Mouse (Mus musculus): ENCODE data around the gene Vav3. TPM values are rescaled to one million over a fixed set of nuclear protein-coding genes. Genes with fewer than 3 reads are reported as not detected.

Vav3 gene
- polyA plus RNA-seq, 1 experiment from 2014 or later: 3.3 TPM

DNA sequence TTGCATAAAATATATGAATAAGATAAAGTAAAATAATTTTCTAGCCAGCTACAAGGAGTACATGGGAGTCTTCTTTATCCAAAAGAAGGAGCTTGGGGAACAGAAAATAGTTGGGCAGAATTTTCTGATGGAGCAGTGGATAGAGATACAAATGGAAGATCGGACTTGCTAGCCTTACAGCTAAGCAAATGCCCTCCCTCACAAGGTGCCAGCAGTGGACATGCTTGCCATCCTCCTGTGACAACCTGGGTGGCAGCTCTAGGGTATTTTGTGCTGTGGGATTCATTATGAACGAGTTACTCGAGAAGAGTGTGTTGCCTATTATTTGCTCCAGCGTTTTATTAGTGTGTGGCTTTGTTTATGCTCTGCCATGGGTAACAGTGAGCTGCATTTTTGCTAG is 37.8 kb downstream of the Vav3 start:
- Histone ChIP-seq H3K9me3 (ENCODE audit: control insufficient read depth, low read length) (no peaks in the 10 kb centered on the region), H3K36me3 (ENCODE audit: control insufficient read depth, insufficient read depth, low read length) (no peaks in the 10 kb centered on the region), H3K27ac (replicated peaks; ENCODE audit: low read depth, low read length) (no peak overlapping the region), H3K4me3 (ENCODE audit: low read depth, low read length) (no peak overlapping the region), H3K9ac (ENCODE audit: low read length) (no peak overlapping the region), H3K4me2 (ENCODE audit: low read depth, severe bottlenecking) (no peak overlapping the region), H3K4me1 (ENCODE audit: control insufficient read depth, insufficient read depth, low read length) (no peaks in the 10 kb centered on the region), H3K27me3 (ENCODE audit: control insufficient read depth, insufficient read depth, low read length) (no peaks in the 10 kb centered on the region)
- WGBS: 64% methylated on average over 4 of the region's 4 CpGs
- no peak for ATAC-seq (ENCODE audit: insufficient number of reproducible peaks, low FRiP score, low TSS enrichment, low read depth)
- DNase-seq (ENCODE audit: low spot score): no peak

DNA sequence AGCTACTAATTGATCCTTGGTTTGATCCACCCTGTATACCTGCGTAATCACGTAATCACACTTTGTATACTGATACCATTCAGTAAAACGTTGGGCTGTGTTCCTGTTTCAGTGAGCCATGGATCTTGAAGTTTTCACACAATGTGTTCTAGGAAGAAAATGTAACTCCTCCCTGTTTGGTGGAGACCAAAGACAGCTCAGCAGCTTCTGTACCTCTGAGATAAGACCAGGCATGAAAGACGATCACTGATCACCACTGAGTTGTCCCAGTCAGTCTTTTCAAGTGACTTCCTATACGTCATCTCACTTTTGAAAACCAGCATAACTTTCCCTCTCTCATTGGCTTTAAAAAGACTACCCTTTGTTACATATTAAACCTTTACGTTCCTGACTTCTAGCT is 38.2 kb downstream of the Vav3 start:
- DNase-seq (ENCODE audit: low spot score) (no peak), ATAC-seq (ENCODE audit: insufficient number of reproducible peaks, low FRiP score, low TSS enrichment, low read depth) (no peak)
- Histone ChIP-seq H3K4me1 (ENCODE audit: control insufficient read depth, insufficient read depth, low read length) (no peaks in the 10 kb centered on the region), H3K4me3 (ENCODE audit: low read depth, low read length) (no peak overlapping the region), H3K4me2 (ENCODE audit: low read depth, severe bottlenecking) (no peak overlapping the region), H3K27ac (replicated peaks; ENCODE audit: low read depth, low read length) (no peak overlapping the region), H3K9me3 (ENCODE audit: control insufficient read depth, low read length) (no peaks in the 10 kb centered on the region), H3K9ac (ENCODE audit: low read length) (no peak overlapping the region), H3K27me3 (ENCODE audit: control insufficient read depth, insufficient read depth, low read length) (no peaks in the 10 kb centered on the region), H3K36me3 (ENCODE audit: control insufficient read depth, insufficient read depth, low read length) (no peaks in the 10 kb centered on the region)
- 84% methylated on average over 6 of the region's 6 CpGs for WGBS

DNA sequence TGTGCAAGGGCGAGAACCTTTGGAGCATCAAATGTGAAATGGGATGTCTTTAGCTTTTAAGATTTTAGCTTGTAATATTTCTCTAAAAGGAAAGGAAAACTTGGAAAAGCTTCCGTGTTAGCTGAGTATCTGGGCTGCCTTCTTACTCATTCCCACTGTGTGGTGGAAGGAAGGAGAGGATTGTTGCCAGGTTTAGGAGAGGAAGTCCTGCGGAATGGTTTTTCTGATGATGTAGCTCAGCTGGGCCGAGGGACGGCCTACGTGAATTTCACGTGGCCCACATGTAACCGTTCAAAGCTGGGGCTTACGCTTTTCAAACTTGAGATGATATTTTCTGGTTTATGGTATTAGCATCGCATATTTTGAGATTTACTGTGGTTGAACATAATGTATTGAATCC is 48.3 kb downstream of the Vav3 start:
- no peaks in the 10 kb centered on the region for H3K4me1 ChIP-seq (ENCODE audit: control insufficient read depth, insufficient read depth, low read length)
- no peak overlapping the region for H3K27ac ChIP-seq (replicated peaks; ENCODE audit: low read depth, low read length)
- no peaks in the 10 kb centered on the region for H3K36me3 ChIP-seq (ENCODE audit: control insufficient read depth, insufficient read depth, low read length)
- DNase-seq (ENCODE audit: low spot score) (no peak), ATAC-seq (ENCODE audit: insufficient number of reproducible peaks, low FRiP score, low TSS enrichment, low read depth) (no peak)
- H3K4me2 ChIP-seq (ENCODE audit: low read depth, severe bottlenecking): no peak overlapping the region
- no peak overlapping the region for H3K4me3 ChIP-seq (ENCODE audit: low read depth, low read length)
- 94% methylated on average over 10 of the region's 10 CpGs for WGBS
- no peak overlapping the region for H3K9ac ChIP-seq (ENCODE audit: low read length)
- no peaks in the 10 kb centered on the region for H3K9me3 ChIP-seq (ENCODE audit: control insufficient read depth, low read length)
- H3K27me3 ChIP-seq (ENCODE audit: control insufficient read depth, insufficient read depth, low read length): no peaks in the 10 kb centered on the region

DNA sequence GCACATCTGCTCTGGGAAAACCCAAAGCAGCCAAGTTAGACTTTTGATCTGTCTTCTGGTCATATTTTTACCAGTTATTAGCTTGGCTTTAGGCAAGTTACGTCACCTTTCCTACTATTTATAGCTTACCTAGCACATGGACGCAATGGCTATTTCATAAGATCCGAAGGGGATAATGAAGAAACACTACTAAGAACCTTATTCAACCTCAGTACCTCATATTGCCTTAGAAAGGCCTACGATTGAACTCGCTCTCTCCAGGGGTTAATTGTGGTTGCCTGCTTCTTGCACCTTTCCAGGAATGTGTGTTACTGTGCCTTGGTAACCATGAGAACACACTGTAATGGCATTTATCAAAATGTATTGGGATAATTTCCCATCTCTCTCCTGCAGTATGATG is 61.1 kb downstream of the Vav3 start:
- no peak for DNase-seq (ENCODE audit: low spot score)
- H3K36me3 ChIP-seq (ENCODE audit: control insufficient read depth, insufficient read depth, low read length): no peaks in the 10 kb centered on the region
- no peak overlapping the region for H3K4me2 ChIP-seq (ENCODE audit: low read depth, severe bottlenecking)
- WGBS: 52% methylated on average over 5 of the region's 5 CpGs
- H3K27ac ChIP-seq (replicated peaks; ENCODE audit: low read depth, low read length): no peak overlapping the region
- H3K9ac ChIP-seq (ENCODE audit: low read length): no peak overlapping the region
- 0 out of 2 replicates have a peak, but pooled peaks have one; percentile 26 for ATAC-seq (ENCODE audit: insufficient number of reproducible peaks, low FRiP score, low TSS enrichment, low read depth)
- no peaks in the 10 kb centered on the region for H3K9me3 ChIP-seq (ENCODE audit: control insufficient read depth, low read length)
- H3K4me3 ChIP-seq (ENCODE audit: low read depth, low read length): no peak overlapping the region
- no peaks in the 10 kb centered on the region for H3K27me3 ChIP-seq (ENCODE audit: control insufficient read depth, insufficient read depth, low read length)
- no peaks in the 10 kb centered on the region for H3K4me1 ChIP-seq (ENCODE audit: control insufficient read depth, insufficient read depth, low read length)

DNA sequence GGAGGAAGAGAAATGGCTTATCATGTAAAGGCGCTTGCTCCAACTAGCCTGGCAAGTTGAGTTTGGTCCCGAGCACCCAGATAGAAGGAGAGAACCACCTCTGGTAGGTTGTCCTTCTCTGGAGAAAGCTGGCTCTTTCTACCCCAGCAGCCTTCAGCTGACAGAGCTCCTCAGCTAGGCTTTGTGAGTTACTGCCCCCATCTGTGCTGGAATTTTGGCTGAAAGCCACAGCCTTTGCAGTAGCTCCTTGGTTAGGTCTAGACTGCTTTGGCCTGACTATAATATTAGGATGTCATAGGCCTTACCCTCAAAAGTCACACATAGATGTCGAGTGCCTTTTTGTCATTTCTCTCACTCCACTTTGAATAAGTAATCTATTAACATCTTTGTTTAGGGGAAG is 70.8 kb downstream of the Vav3 start:
- ATAC-seq (ENCODE audit: insufficient number of reproducible peaks, low FRiP score, low TSS enrichment, low read depth): no peak
- Histone ChIP-seq H3K27me3 (ENCODE audit: control insufficient read depth, insufficient read depth, low read length) (no peaks in the 10 kb centered on the region), H3K36me3 (ENCODE audit: control insufficient read depth, insufficient read depth, low read length) (no peaks in the 10 kb centered on the region), H3K9me3 (ENCODE audit: control insufficient read depth, low read length) (no peaks in the 10 kb centered on the region), H3K4me2 (ENCODE audit: low read depth, severe bottlenecking) (no peak overlapping the region), H3K27ac (replicated peaks; ENCODE audit: low read depth, low read length) (no peak overlapping the region), H3K4me3 (ENCODE audit: low read depth, low read length) (no peak overlapping the region), H3K9ac (ENCODE audit: low read length) (no peak overlapping the region), H3K4me1 (ENCODE audit: control insufficient read depth, insufficient read depth, low read length) (no peaks in the 10 kb centered on the region)
- WGBS: 92% methylated on average over 3 of the region's 3 CpGs
- no peak for DNase-seq (ENCODE audit: low spot score)

DNA sequence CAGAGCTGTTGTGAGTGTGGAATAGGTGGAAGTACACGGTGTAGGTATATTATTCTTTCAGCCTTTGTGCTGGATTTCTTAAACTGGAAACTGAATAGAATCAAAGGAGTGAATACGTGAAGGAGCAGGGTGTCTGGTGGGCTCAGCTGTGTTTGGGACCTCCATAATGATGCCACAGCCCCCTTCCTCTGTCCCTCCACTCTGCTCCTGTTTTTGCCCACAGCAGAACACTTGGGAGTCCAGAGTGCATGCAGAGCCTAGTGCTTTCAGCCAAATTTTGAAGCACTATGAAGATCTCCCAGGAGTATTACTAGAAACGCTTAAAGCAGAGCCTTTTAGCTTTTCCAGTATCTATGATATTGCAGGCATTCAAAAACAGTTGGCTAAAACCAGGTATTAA is 80.0 kb downstream of the Vav3 start:
- Histone ChIP-seq H3K36me3 (ENCODE audit: control insufficient read depth, insufficient read depth, low read length) (no peaks in the 10 kb centered on the region), H3K4me2 (ENCODE audit: low read depth, severe bottlenecking) (no peak overlapping the region), H3K27ac (replicated peaks; ENCODE audit: low read depth, low read length) (no peak overlapping the region), H3K4me3 (ENCODE audit: low read depth, low read length) (no peak overlapping the region), H3K9ac (ENCODE audit: low read length) (no peak overlapping the region), H3K4me1 (ENCODE audit: control insufficient read depth, insufficient read depth, low read length) (no peaks in the 10 kb centered on the region), H3K9me3 (ENCODE audit: control insufficient read depth, low read length) (no peaks in the 10 kb centered on the region), H3K27me3 (ENCODE audit: control insufficient read depth, insufficient read depth, low read length) (no peaks in the 10 kb centered on the region)
- 78% methylated on average over 3 of the region's 3 CpGs for WGBS
- DNase-seq (ENCODE audit: low spot score): no peak
- no peak for ATAC-seq (ENCODE audit: insufficient number of reproducible peaks, low FRiP score, low TSS enrichment, low read depth)

DNA sequence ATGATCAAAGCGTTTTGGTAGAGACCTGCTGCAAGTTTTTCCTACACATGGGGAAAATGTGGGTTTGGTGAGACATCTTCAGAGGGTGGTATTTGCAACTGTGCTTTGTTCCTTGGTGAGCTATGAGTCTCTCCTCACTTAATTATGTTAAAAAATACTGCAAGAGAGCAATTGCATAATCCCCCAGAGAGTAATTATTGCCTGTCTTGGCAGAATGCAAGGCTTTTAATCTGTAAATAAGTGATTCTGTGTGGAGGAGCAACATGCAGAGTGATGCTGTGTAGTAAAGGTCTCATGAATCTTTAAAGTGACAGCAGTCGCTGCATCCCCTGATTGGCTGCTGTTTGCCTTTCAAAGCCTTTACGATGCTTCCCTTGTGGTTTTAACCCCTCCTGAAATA is 80.6 kb downstream of the Vav3 start:
- Histone ChIP-seq H3K9me3 (ENCODE audit: control insufficient read depth, low read length) (no peaks in the 10 kb centered on the region), H3K36me3 (ENCODE audit: control insufficient read depth, insufficient read depth, low read length) (no peaks in the 10 kb centered on the region), H3K27ac (replicated peaks; ENCODE audit: low read depth, low read length) (no peak overlapping the region), H3K4me2 (ENCODE audit: low read depth, severe bottlenecking) (no peak overlapping the region), H3K9ac (ENCODE audit: low read length) (no peak overlapping the region), H3K27me3 (ENCODE audit: control insufficient read depth, insufficient read depth, low read length) (no peaks in the 10 kb centered on the region), H3K4me1 (ENCODE audit: control insufficient read depth, insufficient read depth, low read length) (no peaks in the 10 kb centered on the region), H3K4me3 (ENCODE audit: low read depth, low read length) (no peak overlapping the region)
- ATAC-seq (ENCODE audit: insufficient number of reproducible peaks, low FRiP score, low TSS enrichment, low read depth) (no peak), DNase-seq (ENCODE audit: low spot score) (no peak)
- WGBS: 42% methylated on average over 3 of the region's 3 CpGs

- H3K36me3 ChIP-seq (ENCODE audit: control insufficient read depth, insufficient read depth, low read length): no peaks in the 10 kb centered on the region
- H3K27me3 ChIP-seq (ENCODE audit: control insufficient read depth, insufficient read depth, low read length): no peaks in the 10 kb centered on the region
- ATAC-seq (ENCODE audit: insufficient number of reproducible peaks, low FRiP score, low TSS enrichment, low read depth) (no peak), DNase-seq (ENCODE audit: low spot score) (no peak)
- H3K9ac ChIP-seq (ENCODE audit: low read length): no peak overlapping the region
- no peak overlapping the region for H3K4me3 ChIP-seq (ENCODE audit: low read depth, low read length)
- H3K9me3 ChIP-seq (ENCODE audit: control insufficient read depth, low read length): no peaks in the 10 kb centered on the region
- 87% methylated on average over 5 of the region's 5 CpGs for WGBS
- H3K4me2 ChIP-seq (ENCODE audit: low read depth, severe bottlenecking): no peak overlapping the region
- H3K4me1 ChIP-seq (ENCODE audit: control insufficient read depth, insufficient read depth, low read length): no peaks in the 10 kb centered on the region
- no peak overlapping the region for H3K27ac ChIP-seq (replicated peaks; ENCODE audit: low read depth, low read length)
These were observed 83.1 kb downstream of the Vav3 start for GRCm38 (mm10) chr3:109423440-109424079.

- Histone ChIP-seq H3K9ac (ENCODE audit: low read length) (no peak overlapping the region), H3K4me1 (ENCODE audit: control insufficient read depth, insufficient read depth, low read length) (no peaks in the 10 kb centered on the region), H3K9me3 (ENCODE audit: control insufficient read depth, low read length) (no peaks in the 10 kb centered on the region), H3K4me2 (ENCODE audit: low read depth, severe bottlenecking) (no peak overlapping the region), H3K27ac (replicated peaks; ENCODE audit: low read depth, low read length) (no peak overlapping the region), H3K4me3 (ENCODE audit: low read depth, low read length) (no peak overlapping the region), H3K27me3 (ENCODE audit: control insufficient read depth, insufficient read depth, low read length) (no peaks in the 10 kb centered on the region), H3K36me3 (ENCODE audit: control insufficient read depth, insufficient read depth, low read length) (no peaks in the 10 kb centered on the region)
- DNase-seq (ENCODE audit: low spot score) (no peak), ATAC-seq (ENCODE audit: insufficient number of reproducible peaks, low FRiP score, low TSS enrichment, low read depth) (no peak)
- 75% methylated on average over 1 of the region's 1 CpGs for WGBS
These were observed 90.8 kb downstream of the Vav3 start for GRCm38 (mm10) chr3:109431285-109431684.

Measured in limb, embryonic 11.5 days (tissue).